Comparison of ENCODE assay signal across 8 mouse cellular contexts in the genomic region with DNA sequence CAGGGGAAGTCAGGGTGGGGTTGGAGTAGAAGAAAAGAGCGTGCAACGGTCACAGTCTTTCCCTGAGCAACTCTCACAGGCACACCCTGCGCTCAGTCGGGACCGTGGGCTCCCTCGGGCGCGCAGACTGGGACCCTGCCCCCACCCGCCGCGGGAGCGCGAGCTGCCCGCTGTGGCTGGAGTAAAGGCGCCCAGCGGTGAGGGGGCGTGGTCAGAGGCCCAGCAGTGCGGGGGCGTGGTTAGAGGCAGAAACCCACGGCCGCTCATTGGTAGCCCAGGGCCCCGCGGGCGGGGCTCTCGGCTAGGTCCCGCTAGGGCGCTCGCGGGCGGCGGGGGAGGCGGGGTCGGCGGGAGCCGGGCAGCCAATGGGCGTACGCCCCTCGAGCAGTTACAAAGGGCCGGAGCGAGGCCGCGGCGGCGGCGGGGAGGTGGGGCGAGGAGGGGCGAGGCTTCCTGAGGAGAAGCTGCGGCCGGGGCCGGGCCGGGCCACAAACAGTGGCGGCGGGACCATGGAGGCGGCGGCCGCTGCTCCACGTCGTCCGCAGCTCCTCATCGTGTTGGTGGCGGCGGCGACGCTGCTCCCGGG. TPM values are rescaled to one million over a fixed set of nuclear protein-coding genes. Genes with fewer than 3 reads are reported as not detected.
DNase-seq lines count a peak whose midpoint lies in the region; ATAC-seq and TF ChIP-seq lines count a peak whose summit lies in the region.

Gene Tgfbr1 (plus strand): TSS at position 420 of the 586 bp plus-strand sequence.

- H3K4me3 ChIP-seq in G1E (ENCODE audit: low read depth, low read length): peak within 1 kb of the TSS; percentile 81
- H3K4me3 ChIP-seq in forebrain, embryonic 16.5 days (replicated peaks; ENCODE audit: low read length): peak within 1 kb of the TSS; percentile 94
- H3K4me3 ChIP-seq in layer of hippocampus, adult 2 months: peak within 1 kb of the TSS; percentile 74
- H3K4me3 ChIP-seq in lung, embryonic 14.5 days (ENCODE audit: low read depth, low read length): peak within 1 kb of the TSS; percentile 92
- H3K4me3 ChIP-seq in olfactory bulb, adult 2 months (ENCODE audit: insufficient read depth, low read depth, low read length): peak within 1 kb of the TSS; percentile 85
- peak within 1 kb of the TSS; percentile 71 for H3K4me3 ChIP-seq in thymus, adult 2 months (ENCODE audit: control insufficient read depth, insufficient read depth, low read length)

- ATAC-seq in G1E (ENCODE audit: extremely low read depth, insufficient number of reproducible peaks, low FRiP score, poor library complexity, severe bottlenecking): peak; percentile 91
- ATAC-seq in forebrain, embryonic 16.5 days: peak; percentile 98
- ATAC-seq in lung, embryonic 14.5 days (ENCODE audit: insufficient read depth): peak; percentile 98

- peaks cover 16% of the 10 kb centered on the region for H3K4me1 ChIP-seq in G1E (ENCODE audit: insufficient read depth, low read depth, low read length)
- H3K4me1 ChIP-seq in forebrain, embryonic 16.5 days (replicated peaks; ENCODE audit: control insufficient read depth, insufficient read depth, low read length): peaks cover 15% of the 10 kb centered on the region
- peaks cover 12% of the 10 kb centered on the region; the same call in 1 of the 2 replicates for H3K4me1 ChIP-seq in lung, embryonic 14.5 days (ENCODE audit: insufficient read depth)
- H3K4me1 ChIP-seq in olfactory bulb, adult 2 months (ENCODE audit: control insufficient read depth, insufficient read depth, low read length): peaks cover 7% of the 10 kb centered on the region; the same call in 1 of the 2 replicates
- H3K4me1 ChIP-seq in thymus, adult 2 months (replicated peaks; ENCODE audit: control insufficient read depth, insufficient read depth, low read length): peaks cover 6% of the 10 kb centered on the region

- no peaks in the 10 kb centered on the region for H3K9me3 ChIP-seq in G1E (replicated peaks)
- H3K9me3 ChIP-seq in forebrain, embryonic 16.5 days (ENCODE audit: control insufficient read depth, low read length): no peaks in the 10 kb centered on the region
- H3K9me3 ChIP-seq in lung, embryonic 14.5 days (ENCODE audit: low read depth, low read length): no peaks in the 10 kb centered on the region

- H3K27ac ChIP-seq in forebrain, embryonic 16.5 days (ENCODE audit: low read length): peak within 1 kb of the TSS; percentile 90
- peak within 1 kb of the TSS; percentile 90 for H3K27ac ChIP-seq in layer of hippocampus, adult 2 months
- peak within 1 kb of the TSS; percentile 90 for H3K27ac ChIP-seq in lung, embryonic 14.5 days (ENCODE audit: low read depth)
- H3K27ac ChIP-seq in olfactory bulb, adult 2 months (ENCODE audit: insufficient read depth, low read depth, low read length): no peak within 1 kb of the TSS
- peak within 1 kb of the TSS; percentile 9; the same call in 1 of the 2 replicates for H3K27ac ChIP-seq in thymus, adult 2 months (ENCODE audit: control insufficient read depth, insufficient read depth, low read length)

- H3K27me3 ChIP-seq in G1E (ENCODE audit: insufficient read depth, low read length): peaks cover 15% of the 10 kb centered on the region
- H3K27me3 ChIP-seq in forebrain, embryonic 16.5 days (replicated peaks; ENCODE audit: control insufficient read depth, insufficient read depth, low read length): no peaks in the 10 kb centered on the region
- H3K27me3 ChIP-seq in lung, embryonic 14.5 days (ENCODE audit: insufficient read depth, low read length): no peaks in the 10 kb centered on the region
- no peaks in the 10 kb centered on the region for H3K27me3 ChIP-seq in thymus, adult 2 months (ENCODE audit: control insufficient read depth, insufficient read depth, low read length)

- H3K4me2 ChIP-seq in forebrain, embryonic 16.5 days (ENCODE audit: low read length): peak within 1 kb of the TSS; percentile 99
- H3K4me2 ChIP-seq in lung, embryonic 14.5 days: peak within 1 kb of the TSS; percentile 90

- 0% methylated on average over 41 of the region's 65 CpGs for WGBS in forebrain, embryonic 16.5 days
- under 1% methylated on average over 57 of the region's 65 CpGs for whole genome bisulfite sequencing in lung, embryonic 14.5 days
- under 1% methylated on average over 65 of the region's 65 CpGs for WGBS in olfactory bulb, adult 2 months
- under 1% methylated on average over 64 of the region's 65 CpGs for WGBS in thymus, adult 2 months

- no peaks in the 10 kb centered on the region for H3K36me3 ChIP-seq in G1E (replicated peaks)
- no peaks in the 10 kb centered on the region for H3K36me3 ChIP-seq in forebrain, embryonic 16.5 days (ENCODE audit: control insufficient read depth, insufficient read depth)
- H3K36me3 ChIP-seq in lung, embryonic 14.5 days (ENCODE audit: insufficient read depth): no peaks in the 10 kb centered on the region
- no peaks in the 10 kb centered on the region for H3K36me3 ChIP-seq in thymus, adult 2 months (ENCODE audit: control insufficient read depth, insufficient read depth, low read length)

- peak within 1 kb of the TSS; percentile 89 for H3K9ac ChIP-seq in forebrain, embryonic 16.5 days (replicated peaks; ENCODE audit: low read depth, low read length)
- peak within 1 kb of the TSS; percentile 86 for H3K9ac ChIP-seq in lung, embryonic 14.5 days

- intact Hi-C loops in heart, postnatal 36 days (cut with DNase I): loop anchor here (2.0 to 10.0 kb wide), 3 partner anchors 44 to 692 kb away; partner anchors contain the start of genes Alg2, Nr4a3 and Sec61b

- TF ChIP-seq CTCF in G1E (IDR thresholded peaks at IDR 0.05; ENCODE audit: low read depth, low read length): no peak
- no peak for TF ChIP-seq CTCF in layer of hippocampus, adult 2 months (conservative IDR thresholded peaks at IDR 0.05)
- no peak for TF ChIP-seq CTCF in lung, embryonic 14.5 days (IDR thresholded peaks at IDR 0.05; ENCODE audit: low read depth)
- TF ChIP-seq CTCF in olfactory bulb, adult 2 months (IDR thresholded peaks at IDR 0.05; ENCODE audit: insufficient read depth, low read depth, low read length): no peak
- no peak for TF ChIP-seq CTCF in thymus, adult 2 months (IDR thresholded peaks at IDR 0.05; ENCODE audit: borderline replicate concordance, control insufficient read depth, extremely low read depth, insufficient read depth, low read length, poor library complexity)

- TF ChIP-seq POLR2A in olfactory bulb, adult 2 months (IDR thresholded peaks at IDR 0.05; ENCODE audit: insufficient read depth, low read depth, low read length): peak; percentile 36; the same call in 1 of the 2 replicates
- TF ChIP-seq POLR2A in thymus, adult 2 months (IDR thresholded peaks at IDR 0.05; ENCODE audit: control insufficient read depth, extremely low read depth, insufficient read depth, low read length, poor library complexity): peak; percentile 80

- DNase-seq in G1E (ENCODE audit: low spot score): peak; percentile 97
- peak; percentile 81 to 84 for DNase-seq in cerebellum, adult 18-20 months
- DNase-seq in heart, postnatal 36 days: peak; percentile 98
- DNase-seq in layer of hippocampus, adult 2 months (ENCODE audit: low spot score in 2 of 2): peak; percentile 94
- peak; percentile 99 for DNase-seq in lung, embryonic 14.5 days
- DNase-seq in thymus, adult 2 months: peak; percentile 99

RNA-seq across cellular contexts. Expression of gene Tgfbr1, which starts in this region (rescaled TPM):
- total RNA-seq in G1E (2014; fragmentation: Nextera tagmentation) (26.6 and 27.5 TPM in 2 replicates), G1E (2017) (62.7 and 65.1 TPM in 2 replicates)
- polyA plus RNA-seq in G1E (2012): 1.7 TPM in 2 replicates
- polyA plus RNA-seq in forebrain, embryonic 16.5 days (2015; fragmentation: Nextera tagmentation; extraction: Ambion mirVana): 46.5 and 53.9 TPM in 2 replicates
- total RNA-seq in heart, postnatal 36 days (2021): 10 to 100 TPM; 16.2 to 18.7 TPM
- 10 to 100 TPM; 19.9 to 24.4 TPM for total RNA-seq in layer of hippocampus, adult 2 months (2021)
- 36.6 and 38.4 TPM in 2 replicates for polyA plus RNA-seq in lung, embryonic 14.5 days (2014; fragmentation: Nextera tagmentation; extraction: Ambion mirVana)
- not detected in 2 replicates for polyA plus RNA-seq in olfactory bulb, adult 2 months (2012; ENCODE audit: insufficient read depth, insufficient read length, low replicate concordance, missing spikeins)
- polyA plus RNA-seq in thymus, adult 2 months (2012; rRNA removed): 13.2 and 17.8 TPM in 2 replicates
